Mouse (Mus musculus) liver, embryonic 15.5 days (tissue): ENCODE measurements around the gene Arhgef7. TPM values are rescaled to one million over a fixed set of nuclear protein-coding genes. Genes with fewer than 3 reads are reported as not detected.

ENCODE experiments used
- ATAC-seq: fragments of 200-750 bp; cut with Nextera tagmentation; 2 replicates; pipeline ENCODE4 v1.8.0; 2017; ENCODE audit warnings: moderate number of reproducible peaks, mild to moderate bottlenecking, moderate library complexity; ENCODE audit not compliant: insufficient read depth
- H3K27ac ChIP-seq: fragments of 300-500 bp; sonication (generic); replicated peaks from 2 replicates; pipeline ENCODE4 v1.5.1; 2015; ENCODE audit warnings: mild to moderate bottlenecking, inconsistent platforms
- H3K27me3 ChIP-seq: fragments of 300-500 bp; sonication (generic); 2 replicates; pipeline ENCODE4 v1.6.1; 2015; ENCODE audit warnings: mild to moderate bottlenecking, inconsistent platforms
- H3K36me3 ChIP-seq: fragments of 300-500 bp; sonication (generic); replicated peaks from 2 replicates; pipeline ENCODE4 v1.6.1; 2015; ENCODE audit warnings: moderate library complexity, mild to moderate bottlenecking, inconsistent platforms
- H3K4me1 ChIP-seq: fragments of 300-500 bp; sonication (generic); replicated peaks from 2 replicates; pipeline ENCODE4 v1.6.1; 2015; ENCODE audit warnings: inconsistent platforms
- H3K4me2 ChIP-seq: fragments of 300-500 bp; sonication (generic); 2 replicates; pipeline ENCODE4 v1.6.1; 2015; ENCODE audit warnings: moderate library complexity, mild to moderate bottlenecking, inconsistent platforms
- H3K4me3 ChIP-seq: fragments of 300-500 bp; sonication (generic); replicated peaks from 2 replicates; pipeline ENCODE4 v1.5.1; 2015; ENCODE audit warnings: mild to moderate bottlenecking, inconsistent platforms
- H3K9ac ChIP-seq: fragments of 300-500 bp; sonication (generic); 2 replicates; pipeline ENCODE4 v1.6.1; 2015; ENCODE audit warnings: moderate library complexity, mild to moderate bottlenecking, inconsistent platforms
- H3K9me3 ChIP-seq: fragments of 300-500 bp; sonication (generic); replicated peaks from 2 replicates; pipeline ENCODE4 v1.6.1; 2016; ENCODE audit warnings: inconsistent platforms
- WGBS: fragments of 180-500 bp; shearing (Covaris S2); methylation state at CpG from one replicate; pipeline ENCODE4 v1.1.7; 2015; ENCODE audit warnings: mixed read lengths; ENCODE audit not compliant: insufficient replicate concordance; 5-methylcytosine and 5-hydroxymethylcytosine counted together
- polyA plus RNA-seq: library from polyadenylated mRNA; unstranded; fragments of >200 nt; fragmentation: Nextera tagmentation; extraction: Ambion mirVana; gene quantifications from 2 replicates; pipeline ENCODE4 v1.2.1, GENCODE M21; 2015

The Arhgef7 gene
- 9.5 and 11.0 TPM in 2 replicates for polyA plus RNA-seq

GRCm38 (mm10) chr8:11727651-11728481 is at the start of gene Arhgef7:
Arhgef7 (plus strand) TSS chr8:11727721.
- 1% methylated on average over 118 of the region's 127 CpGs for WGBS
- H3K9me3 ChIP-seq: no peaks in the 10 kb centered on the region
- peak within 1 kb of the TSS; percentile 62 for H3K4me2 ChIP-seq
- H3K9ac ChIP-seq: peak within 1 kb of the TSS; percentile 5; the same call in 1 of the 2 replicates
- H3K36me3 ChIP-seq: no peaks in the 10 kb centered on the region
- H3K4me3 ChIP-seq: peak within 1 kb of the TSS; percentile 50
- peaks cover 80% of the 10 kb centered on the region for H3K27me3 ChIP-seq
- ATAC-seq: peak; percentile 58
- peak within 1 kb of the TSS; percentile 61 for H3K27ac ChIP-seq
- H3K4me1 ChIP-seq: no peaks in the 10 kb centered on the region; the same call in 1 of the 2 replicates

GRCm38 (mm10) chr8:11684558-11684957 is 43.0 kb upstream of the Arhgef7 start:
- no peak overlapping the region for H3K27ac ChIP-seq
- no peak overlapping the region for H3K4me3 ChIP-seq
- H3K4me1 ChIP-seq: no peaks in the 10 kb centered on the region
- WGBS: 70% methylated on average over 7 of the region's 7 CpGs
- no peak overlapping the region for H3K4me2 ChIP-seq
- no peak for ATAC-seq
- H3K36me3 ChIP-seq: no peaks in the 10 kb centered on the region
- no peak overlapping the region for H3K9ac ChIP-seq
- H3K9me3 ChIP-seq: 0 out of 2 replicates have a peak, but pooled peaks cover 6% of the 10 kb centered on the region
- no peaks in the 10 kb centered on the region for H3K27me3 ChIP-seq

DNA sequence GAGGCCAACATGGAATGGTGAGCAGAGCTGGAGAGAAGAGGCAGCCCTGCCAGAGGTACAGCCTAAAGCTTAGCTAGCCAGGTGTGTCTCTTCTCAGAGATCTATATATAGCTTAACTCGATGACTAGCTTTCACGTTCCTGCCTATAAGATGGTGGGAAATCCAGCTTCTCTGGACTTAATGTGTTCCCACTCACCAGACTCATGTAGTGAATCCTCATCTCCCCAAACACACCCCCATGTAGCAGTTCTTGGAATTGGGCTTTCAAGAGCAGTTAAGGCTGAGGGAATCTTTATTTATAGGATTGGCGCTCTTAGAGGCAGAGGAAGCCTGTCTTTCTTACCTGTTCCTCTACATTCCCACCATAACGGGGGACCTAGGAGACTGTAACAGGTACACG is 40.3 kb upstream of the Arhgef7 start:
- Histone ChIP-seq H3K9me3 (0 out of 2 replicates have a peak, but pooled peaks cover 6% of the 10 kb centered on the region), H3K27ac (no peak overlapping the region), H3K27me3 (no peaks in the 10 kb centered on the region), H3K4me3 (no peak overlapping the region), H3K4me2 (no peak overlapping the region), H3K4me1 (no peaks in the 10 kb centered on the region), H3K9ac (no peak overlapping the region), H3K36me3 (no peaks in the 10 kb centered on the region)
- 69% methylated on average over 5 of the region's 5 CpGs for WGBS
- no peak for ATAC-seq

DNA sequence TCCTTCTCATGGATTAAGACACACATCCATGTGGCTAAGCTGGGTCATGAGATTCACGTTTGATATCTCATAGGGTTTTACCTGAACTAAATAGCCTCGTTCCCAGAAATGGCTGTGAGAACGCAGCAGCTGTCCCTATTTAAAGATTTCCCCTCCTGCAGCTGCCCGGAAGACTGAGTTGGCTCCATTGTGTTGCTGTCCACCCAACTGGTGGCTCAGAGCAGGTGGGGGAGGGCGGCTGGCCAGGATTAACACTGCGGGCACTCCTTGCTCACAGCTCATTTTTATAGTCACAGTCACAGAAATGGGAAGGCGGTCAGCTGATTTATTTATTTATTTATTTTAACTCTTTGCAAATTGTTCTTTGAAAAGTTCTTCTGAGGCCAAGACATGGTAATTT is 37.6 kb upstream of the Arhgef7 start:
- H3K27me3 ChIP-seq: no peaks in the 10 kb centered on the region
- no peaks in the 10 kb centered on the region for H3K36me3 ChIP-seq
- no peak for ATAC-seq
- H3K4me3 ChIP-seq: no peak overlapping the region
- 51% methylated on average over 7 of the region's 7 CpGs for WGBS
- H3K9me3 ChIP-seq: 0 out of 2 replicates have a peak, but pooled peaks cover 6% of the 10 kb centered on the region
- no peak overlapping the region for H3K27ac ChIP-seq
- H3K4me2 ChIP-seq: no peak overlapping the region
- no peak overlapping the region for H3K9ac ChIP-seq
- H3K4me1 ChIP-seq: no peaks in the 10 kb centered on the region

GRCm38 (mm10) chr8:11691284-11691683 is 36.2 kb upstream of the Arhgef7 start:
- no peak overlapping the region for H3K4me2 ChIP-seq
- H3K36me3 ChIP-seq: no peaks in the 10 kb centered on the region
- ATAC-seq: no peak
- WGBS: 65% methylated on average over 6 of the region's 6 CpGs
- no peaks in the 10 kb centered on the region for H3K27me3 ChIP-seq
- H3K9me3 ChIP-seq: no peaks in the 10 kb centered on the region
- H3K9ac ChIP-seq: no peak overlapping the region
- no peaks in the 10 kb centered on the region for H3K4me1 ChIP-seq
- H3K4me3 ChIP-seq: no peak overlapping the region
- H3K27ac ChIP-seq: no peak overlapping the region

GRCm38 (mm10) chr8:11691761-11692160 is 35.8 kb upstream of the Arhgef7 start:
- Histone ChIP-seq H3K9ac (no peak overlapping the region), H3K9me3 (no peaks in the 10 kb centered on the region), H3K27ac (no peak overlapping the region), H3K4me2 (no peak overlapping the region), H3K4me1 (no peaks in the 10 kb centered on the region), H3K27me3 (no peaks in the 10 kb centered on the region), H3K36me3 (no peaks in the 10 kb centered on the region), H3K4me3 (no peak overlapping the region)
- WGBS: 77% methylated on average over 6 of the region's 6 CpGs
- ATAC-seq: no peak

DNA sequence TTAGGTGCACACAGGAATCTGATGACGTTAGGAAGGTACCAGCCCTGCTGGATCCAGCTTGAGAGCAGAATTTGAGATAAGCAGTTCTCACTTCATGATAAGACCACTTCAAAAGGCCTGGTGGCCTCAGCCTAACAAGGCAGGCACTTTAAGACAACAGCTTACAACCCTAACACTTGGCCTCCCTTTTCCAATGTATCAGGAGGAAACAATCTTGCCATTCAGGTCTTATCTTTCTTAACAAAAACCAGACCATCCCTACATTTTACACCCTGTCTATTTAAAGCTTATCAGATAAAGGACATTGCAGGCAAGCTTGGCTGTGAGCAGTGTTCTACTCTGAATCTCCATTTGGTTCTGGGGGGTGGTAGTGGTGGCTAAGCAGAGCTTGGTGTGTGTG is 35.1 kb upstream of the Arhgef7 start:
- no peak overlapping the region for H3K27ac ChIP-seq
- H3K27me3 ChIP-seq: no peaks in the 10 kb centered on the region
- 0% methylated on average over 1 of the region's 1 CpGs for WGBS
- no peak overlapping the region for H3K4me2 ChIP-seq
- H3K4me3 ChIP-seq: no peak overlapping the region
- no peaks in the 10 kb centered on the region for H3K36me3 ChIP-seq
- H3K9me3 ChIP-seq: no peaks in the 10 kb centered on the region
- H3K9ac ChIP-seq: no peak overlapping the region
- ATAC-seq: no peak
- H3K4me1 ChIP-seq: no peaks in the 10 kb centered on the region

GRCm38 (mm10) chr8:11693972-11694371 is 33.5 kb upstream of the Arhgef7 start:
- no peaks in the 10 kb centered on the region for H3K27me3 ChIP-seq
- no peaks in the 10 kb centered on the region for H3K9me3 ChIP-seq
- ATAC-seq: no peak
- H3K27ac ChIP-seq: no peak overlapping the region
- H3K4me2 ChIP-seq: no peak overlapping the region
- H3K9ac ChIP-seq: no peak overlapping the region
- no peaks in the 10 kb centered on the region for H3K4me1 ChIP-seq
- H3K36me3 ChIP-seq: no peaks in the 10 kb centered on the region
- H3K4me3 ChIP-seq: no peak overlapping the region
- WGBS: 54% methylated on average over 5 of the region's 5 CpGs

GRCm38 (mm10) chr8:11696176-11696575 is 31.3 kb upstream of the Arhgef7 start:
- Histone ChIP-seq H3K4me2 (no peak overlapping the region), H3K27me3 (peaks cover 7% of the 10 kb centered on the region; the same call in 1 of the 2 replicates), H3K9me3 (no peaks in the 10 kb centered on the region), H3K27ac (no peak overlapping the region), H3K4me1 (no peaks in the 10 kb centered on the region; the same call in 1 of the 2 replicates), H3K9ac (no peak overlapping the region), H3K4me3 (no peak overlapping the region), H3K36me3 (no peaks in the 10 kb centered on the region)
- ATAC-seq: no peak
- WGBS: 47% methylated on average over 3 of the region's 3 CpGs

DNA sequence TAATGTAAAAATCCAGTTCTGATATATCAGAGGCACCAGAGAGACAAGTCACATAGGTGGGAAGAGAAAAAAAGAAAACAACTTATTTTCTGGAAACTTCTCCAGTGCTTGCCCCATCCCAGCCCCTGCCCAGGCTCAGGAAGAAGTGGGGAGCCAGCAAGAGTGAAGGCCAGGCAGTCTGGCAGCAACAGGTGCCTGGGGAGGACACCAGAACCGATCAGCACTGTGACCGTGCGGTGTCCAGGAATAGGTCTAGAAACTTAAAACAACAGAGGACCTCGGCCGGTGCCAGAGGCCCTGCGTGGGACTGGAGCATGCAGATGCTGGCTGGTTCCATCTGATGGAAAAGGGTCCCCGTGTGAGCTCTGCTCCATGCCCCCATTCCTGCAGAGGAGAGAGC is 30.1 kb upstream of the Arhgef7 start:
- Histone ChIP-seq H3K27me3 (peaks cover 7% of the 10 kb centered on the region; the same call in 1 of the 2 replicates), H3K4me3 (no peak overlapping the region), H3K9me3 (no peaks in the 10 kb centered on the region), H3K9ac (no peak overlapping the region), H3K36me3 (no peaks in the 10 kb centered on the region), H3K4me1 (no peaks in the 10 kb centered on the region; the same call in 1 of the 2 replicates), H3K4me2 (no peak overlapping the region), H3K27ac (no peak overlapping the region)
- 82% methylated on average over 7 of the region's 7 CpGs for WGBS
- no peak for ATAC-seq

DNA sequence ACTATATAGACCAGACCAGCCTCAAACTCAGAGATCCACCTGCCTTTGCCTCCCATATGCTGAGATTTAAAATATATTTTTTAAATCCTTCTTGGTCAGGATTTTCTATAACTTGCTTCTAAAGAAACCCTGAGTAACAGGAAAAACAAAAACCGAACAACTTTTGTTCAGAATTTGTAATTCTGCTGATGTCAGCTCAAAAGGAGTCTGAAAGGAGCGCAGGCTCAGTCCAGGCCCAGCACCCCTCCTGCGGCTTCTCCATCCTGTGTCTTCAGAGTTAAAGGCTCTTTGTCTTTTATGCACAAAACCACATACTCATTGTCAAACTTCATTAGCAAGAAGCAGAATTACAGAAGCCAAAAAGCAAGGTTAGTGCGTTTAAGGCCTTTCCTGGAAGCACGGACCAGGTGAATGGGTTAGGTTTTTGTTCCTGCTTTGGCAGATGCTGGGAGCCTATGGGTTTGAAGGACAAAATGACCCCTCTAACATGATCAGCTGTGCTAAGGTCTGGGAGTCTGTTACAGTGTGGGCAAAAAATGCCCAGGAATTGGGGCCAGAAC is 28.0 kb upstream of the Arhgef7 start:
- Histone ChIP-seq H3K27ac (no peak overlapping the region), H3K4me2 (no peak overlapping the region), H3K36me3 (no peaks in the 10 kb centered on the region), H3K27me3 (peaks cover 7% of the 10 kb centered on the region; the same call in 1 of the 2 replicates), H3K4me1 (no peaks in the 10 kb centered on the region; the same call in 1 of the 2 replicates), H3K4me3 (no peak overlapping the region), H3K9ac (no peak overlapping the region), H3K9me3 (no peaks in the 10 kb centered on the region)
- ATAC-seq: no peak
- 75% methylated on average over 5 of the region's 5 CpGs for WGBS
